Mouse (Mus musculus) olfactory bulb, adult 2 months (tissue): Measurements from ENCODE around the gene Rad54l2.

ENCODE experiments used
- CTCF ChIP-seq: fragments of 200-500 bp; IDR thresholded peaks from 2 replicates; pipeline ENCODE4 v1.5.1; 2012; ENCODE audit warnings: low read depth, mild to moderate bottlenecking, low read length, moderate library complexity; ENCODE audit not compliant: insufficient read depth
- POLR2A ChIP-seq: fragments of 200-500 bp; IDR thresholded peaks from 2 replicates; pipeline ENCODE4 v1.6.1; 2012; ENCODE audit warnings: mild to moderate bottlenecking, low read depth, low read length, moderate library complexity; ENCODE audit not compliant: insufficient read depth

- TF ChIP-seq CTCF (no peak), POLR2A (no peak)
These were observed 111.3 kb downstream of the Rad54l2 start for GRCm38 (mm10) chr9:106677702-106678101.
